Mouse (Mus musculus): ENCODE data around the gene Rbfox1.

DNA sequence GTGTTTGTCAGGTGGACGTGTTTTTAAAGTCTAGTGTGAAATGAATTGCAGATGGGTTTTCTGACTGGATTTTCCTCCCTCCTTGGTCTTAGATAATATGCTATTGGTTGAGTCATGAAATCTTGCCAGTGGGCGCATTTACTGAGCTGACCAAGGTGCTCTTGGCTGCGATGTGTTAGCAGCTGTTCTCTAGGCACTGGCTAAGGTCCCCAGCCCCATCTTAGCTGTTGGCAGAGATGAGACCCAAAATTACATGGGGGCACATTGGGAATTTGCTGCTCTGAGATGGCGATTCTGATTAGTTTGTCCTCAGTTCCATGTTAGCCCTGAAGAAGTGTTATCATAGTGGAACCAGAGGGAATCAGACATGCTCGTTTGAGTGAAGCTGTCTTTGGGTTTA lies 1218.1 kb downstream of the Rbfox1 start:
- TF ChIP-seq CTCF (IDR thresholded peaks at IDR 0.05 in 2 of 3, conservative IDR thresholded peaks at IDR 0.05 in 1 of 3; ENCODE audit: control insufficient read depth in 1 of 3, insufficient read depth in 1 of 3, low read depth in 2 of 3, low read length in 3 of 3, poor library complexity in 1 of 3, severe bottlenecking in 1 of 3): no peak
- no peak for TF ChIP-seq POLR2A (IDR thresholded peaks at IDR 0.05; ENCODE audit: control insufficient read depth in 1 of 2, insufficient read depth in 1 of 2, low read depth in 1 of 2, low read length in 2 of 2, poor library complexity in 1 of 2)
- no peak for TF ChIP-seq ZC3H11A (IDR thresholded peaks at IDR 0.05; ENCODE audit: low read depth, low read length)
- no peak for TF ChIP-seq POLR2AphosphoS5 (IDR thresholded peaks at IDR 0.05; ENCODE audit: borderline replicate concordance, low read depth, low read length)
- no peak for TF ChIP-seq USF1 (IDR thresholded peaks at IDR 0.05; ENCODE audit: low read depth, low read length)
